Mouse (Mus musculus) gastrocnemius, adult 8-10 months (tissue): ENCODE results near the gene Gm5141. TPM values are rescaled to one million over a fixed set of nuclear protein-coding genes. Genes with fewer than 3 reads are reported as not detected.
A peak's percentile ranks its signal among the peaks of the same experiment; 100 is the strongest.
"Not testable (repeated sequence)": the region's sequence is repeated elsewhere in the genome, so short reads cannot be mapped to it uniquely, and the experiment has no call there.

Experiments used
- DNase-seq, 2 experiments: peaks; one replicate each; pipeline ENCODE4 v3.0.0; 2022; ENCODE audit warnings: low spot score in 2 of 2
- microRNA-seq: library from miRNA; unstranded; fragments of <30 nt; microRNA quantifications from one replicate; pipeline ENCODE4 v1.2.0, GENCODE M21; 2022
- total RNA-seq, 4 experiments: library from RNA; stranded (reverse); gene quantifications; 2 replicates each; pipeline ENCODE4 v1.2.4; 2022

Gm5141 gene
- under 1 TPM; 0.22 to 0.60 (median 0.44) TPM for total RNA-seq

GRCm38 (mm10) chr13:62785199-62786134 lies at the start of gene Gm5141:
Gene Gm5141, minus strand, starts transcription at chr13:62785808.
- DNase-seq, result peak in 1 of 2 experiments; percentile 3

GRCm38 (mm10) chr13:62833341-62833740 lies 47.7 kb upstream of the Gm5141 start:
- no peak for DNase-seq

- no peak for DNase-seq
Observed at GRCm38 (mm10) chr13:62832239-62832638, 46.6 kb upstream of the Gm5141 start.

GRCm38 (mm10) chr13:62815705-62816104 lies 30.1 kb upstream of the Gm5141 start:
- not testable (repeated sequence) for DNase-seq

- no peak for DNase-seq
Observed at GRCm38 (mm10) chr13:62812713-62813112, 27.1 kb upstream of the Gm5141 start.

- not testable (repeated sequence) for DNase-seq
Observed at GRCm38 (mm10) chr13:62807981-62808380, 22.4 kb upstream of the Gm5141 start.

- not testable (repeated sequence) for DNase-seq
Observed at GRCm38 (mm10) chr13:62786135-62786493, 506 bp upstream of the Gm5141 start.

GRCm38 (mm10) chr13:62763806-62764205 lies 21.8 kb downstream of the Gm5141 start:
- DNase-seq, result not testable (repeated sequence)

- DNase-seq, result peak; percentile 8 to 9
Observed at GRCm38 (mm10) chr13:62760432-62761415, 24.9 kb downstream of the Gm5141 start, which contains the start of gene Platr25. Gene Platr25, minus strand, starts transcription at chr13:62760709.

- no peak for DNase-seq
Observed at GRCm38 (mm10) chr13:62733322-62733721, 52.3 kb downstream of the Gm5141 start.

Small RNA genes within 50 kb of the gene (microRNA-seq; reads per million reads assigned to microRNA genes)
- gene Gm24588 (not detected), gene Mir713 (not detected)

Other genes with a start within 250 kb of the Gm5141 start
- 1 to 10 TPM in 1 of 4 experiments, under 1 TPM in 2, not detected in 1; 0.40 to 1.2 (median 0.40) TPM for gene Zfp935, start 227.3 kb downstream of the Gm5141 start, total RNA-seq
- 1 to 10 TPM; 1.4 to 3.6 (median 3.0) TPM for gene Zfp934, start 214.6 kb downstream of the Gm5141 start, total RNA-seq
- 1 to 10 TPM in 3 of 4 experiments, under 1 TPM in 1; 0.56 to 1.3 (median 1.2) TPM for gene 6720489N17Rik, start 161.6 kb downstream of the Gm5141 start, total RNA-seq
- 1 to 10 TPM in 3 of 4 experiments, under 1 TPM in 1; 0.48 to 2.1 (median 1.6) TPM for gene Platr25, start 25.1 kb downstream of the Gm5141 start, total RNA-seq
- gene Fbp2, start 72.6 kb upstream of the Gm5141 start, total RNA-seq, result 100 to 1,000 TPM in 1 of 4 experiments, 10 to 100 TPM in 3; 29.0 to 122 (median 55.0) TPM
- under 1 TPM in 1 of 4 experiments, not detected in 3; 0.78 TPM for gene Fbp1, start 102.5 kb upstream of the Gm5141 start, total RNA-seq
- 10 to 100 TPM; 54.3 to 63.7 (median 56.8) TPM for gene 2010111I01Rik, start 179.1 kb upstream of the Gm5141 start, total RNA-seq